Mouse (Mus musculus): Measurements from ENCODE around the gene Tead3.

DNA sequence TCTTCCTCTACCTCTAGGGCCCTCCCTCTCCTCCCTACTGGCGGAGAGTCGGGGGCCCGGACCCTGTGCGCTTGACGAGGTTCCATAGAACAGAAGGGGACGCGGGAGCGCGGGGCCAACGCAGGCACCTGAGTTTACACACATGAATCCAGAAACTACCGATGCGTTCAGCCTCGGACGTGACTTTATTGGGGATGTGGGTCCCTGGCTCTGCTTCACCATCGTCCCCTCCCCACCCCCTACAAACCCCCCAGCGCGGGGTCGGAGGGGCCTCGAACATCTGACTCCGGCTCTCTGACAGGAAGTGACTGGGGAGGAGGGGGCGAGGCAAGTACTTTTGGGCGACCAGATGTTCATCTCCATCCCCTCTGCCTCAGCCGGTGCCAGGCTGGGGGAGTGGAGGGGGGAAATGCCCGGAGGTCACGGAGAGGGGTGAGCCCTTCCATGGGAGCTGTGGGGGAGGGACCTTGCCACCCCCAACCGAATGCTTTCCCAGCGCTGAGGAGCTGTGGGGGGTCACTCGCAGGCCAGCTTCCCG is 805 bp upstream of the Tead3 start:
- TF ChIP-seq CTCF (IDR thresholded peaks at IDR 0.05; ENCODE audit: low read depth): no peak
- TF ChIP-seq EP300 (optimal IDR thresholded peaks at IDR 0.05): no peak

Measured in stomach, postnatal 0 days (tissue).